In the genomic region with DNA sequence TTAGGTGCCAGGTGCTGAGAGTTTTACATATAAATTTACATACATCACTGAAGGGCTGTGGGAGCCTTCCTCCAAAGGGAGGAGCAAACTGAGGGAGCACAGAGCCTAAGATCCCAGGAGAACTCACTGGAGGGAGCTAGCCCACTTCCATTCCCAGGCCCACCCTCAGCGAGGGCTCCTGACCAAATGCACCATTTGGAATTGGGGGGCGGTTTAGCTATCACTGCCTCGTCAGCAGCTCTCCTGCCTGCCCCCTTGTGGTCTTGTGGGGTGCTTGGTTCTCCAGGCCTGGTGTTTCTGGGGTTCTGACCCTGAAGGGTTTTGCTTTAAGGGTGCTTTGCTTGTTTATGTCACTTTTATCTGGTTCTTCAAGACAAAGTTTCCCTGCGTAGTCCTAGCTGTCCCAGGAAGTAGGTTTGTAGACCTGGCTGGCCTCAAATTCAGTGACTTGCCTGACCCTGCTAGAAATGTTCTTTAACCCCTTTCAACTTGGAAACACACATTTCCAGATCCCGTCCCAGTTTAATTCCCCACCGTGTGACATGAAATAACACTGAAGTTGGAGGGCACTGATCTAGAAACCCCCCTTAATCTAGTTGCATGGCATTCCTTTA, we compare ENCODE assay signal across 8 mouse cellular contexts.
DNase-seq lines count a peak whose midpoint lies in the region; ATAC-seq lines count a peak whose summit lies in the region.

No protein-coding gene starts in this region.

- intact Hi-C loops in left cerebral cortex, postnatal 10 days (cut with DNase I), result no loop called here

- H3K36me3 ChIP-seq in forebrain, embryonic 10.5 days (replicated peaks), result peaks cover 12% of the 10 kb centered on the region
- no peaks in the 10 kb centered on the region for H3K36me3 ChIP-seq in forebrain, embryonic 14.5 days (ENCODE audit: control insufficient read depth, insufficient read depth, low read length)
- H3K36me3 ChIP-seq in midbrain, embryonic 14.5 days (ENCODE audit: control insufficient read depth, insufficient read depth, low read length), result no peaks in the 10 kb centered on the region
- peaks cover 15% of the 10 kb centered on the region for H3K36me3 ChIP-seq in midbrain, embryonic 10.5 days

- H3K9me3 ChIP-seq in forebrain, embryonic 10.5 days, result no peaks in the 10 kb centered on the region
- no peaks in the 10 kb centered on the region for H3K9me3 ChIP-seq in forebrain, embryonic 14.5 days (replicated peaks; ENCODE audit: control insufficient read depth, low read length)
- no peaks in the 10 kb centered on the region for H3K9me3 ChIP-seq in midbrain, embryonic 14.5 days (ENCODE audit: control insufficient read depth, low read length)
- H3K9me3 ChIP-seq in midbrain, embryonic 10.5 days (replicated peaks), result no peaks in the 10 kb centered on the region

- H3K9ac ChIP-seq in forebrain, embryonic 14.5 days (ENCODE audit: low read length), result no peak overlapping the region
- H3K9ac ChIP-seq in midbrain, embryonic 14.5 days (replicated peaks; ENCODE audit: low read length), result no peak overlapping the region

- no peak for DNase-seq in forebrain, embryonic 10.5 days (ENCODE audit: extremely low spot score, low spot score)
- DNase-seq in forebrain, embryonic 14.5 days (ENCODE audit: low spot score), result no peak
- peak; percentile 47 for DNase-seq in midbrain, embryonic 14.5 days
- DNase-seq in midbrain, embryonic 10.5 days (ENCODE audit: low spot score), result no peak
- peak; percentile 46 to 54 for DNase-seq in cerebellum, postnatal 36 days
- DNase-seq in retina, embryonic 14.5 days (ENCODE audit: low spot score), result peak; percentile 64
- DNase-seq in left cerebral cortex, postnatal 10 days (ENCODE audit: extremely low spot score in 1 of 2, low spot score in 2 of 2), result no peak
- no peak for DNase-seq in right cerebral cortex, adult 18-20 months

- no peak overlapping the region for H3K4me2 ChIP-seq in forebrain, embryonic 14.5 days (ENCODE audit: low read length)
- no peak overlapping the region for H3K4me2 ChIP-seq in midbrain, embryonic 14.5 days (ENCODE audit: low read length)

- 54% methylated on average over 6 of the region's 6 CpGs for whole genome bisulfite sequencing in forebrain, embryonic 10.5 days
- 54% methylated on average over 6 of the region's 6 CpGs for WGBS in forebrain, embryonic 14.5 days
- WGBS in midbrain, embryonic 14.5 days, result 54% methylated on average over 6 of the region's 6 CpGs
- 53% methylated on average over 6 of the region's 6 CpGs for WGBS in midbrain, embryonic 10.5 days

- no peak overlapping the region for H3K4me3 ChIP-seq in forebrain, embryonic 10.5 days
- H3K4me3 ChIP-seq in forebrain, embryonic 14.5 days (ENCODE audit: low read depth, low read length), result no peak overlapping the region
- no peak overlapping the region for H3K4me3 ChIP-seq in midbrain, embryonic 14.5 days (replicated peaks; ENCODE audit: low read depth, low read length)
- no peak overlapping the region for H3K4me3 ChIP-seq in midbrain, embryonic 10.5 days

- ATAC-seq in forebrain, embryonic 14.5 days, result no peak
- ATAC-seq in midbrain, embryonic 14.5 days (ENCODE audit: low FRiP score, low TSS enrichment), result no peak

- H3K27me3 ChIP-seq in forebrain, embryonic 10.5 days (ENCODE audit: poor library complexity, severe bottlenecking), result no peaks in the 10 kb centered on the region
- no peaks in the 10 kb centered on the region for H3K27me3 ChIP-seq in forebrain, embryonic 14.5 days (replicated peaks; ENCODE audit: control insufficient read depth, insufficient read depth, low read length)
- no peaks in the 10 kb centered on the region for H3K27me3 ChIP-seq in midbrain, embryonic 14.5 days (ENCODE audit: control insufficient read depth, insufficient read depth, low read length)
- H3K27me3 ChIP-seq in midbrain, embryonic 10.5 days (ENCODE audit: low read depth, poor library complexity, severe bottlenecking), result no peaks in the 10 kb centered on the region

- H3K27ac ChIP-seq in forebrain, embryonic 10.5 days, result peak overlapping the region; percentile 64
- H3K27ac ChIP-seq in forebrain, embryonic 14.5 days (ENCODE audit: low read depth, low read length), result no peak overlapping the region
- H3K27ac ChIP-seq in midbrain, embryonic 14.5 days (replicated peaks; ENCODE audit: low read depth, low read length), result no peak overlapping the region
- no peak overlapping the region for H3K27ac ChIP-seq in midbrain, embryonic 10.5 days (replicated peaks)

- H3K4me1 ChIP-seq in forebrain, embryonic 10.5 days, result peaks cover 76% of the 10 kb centered on the region
- no peaks in the 10 kb centered on the region for H3K4me1 ChIP-seq in forebrain, embryonic 14.5 days (ENCODE audit: control insufficient read depth, insufficient read depth, low read length)
- H3K4me1 ChIP-seq in midbrain, embryonic 14.5 days (ENCODE audit: control insufficient read depth, insufficient read depth, low read length), result peaks cover 20% of the 10 kb centered on the region
- H3K4me1 ChIP-seq in midbrain, embryonic 10.5 days, result peaks cover 62% of the 10 kb centered on the region

Comparison
In these comparisons a context has a peak if more than half of its experiments do, and no peak if none do; other contexts are left out.
1. DNase-seq: peak in midbrain, embryonic 14.5 days (single experiment), cerebellum, postnatal 36 days (2 of 2) and retina, embryonic 14.5 days (single experiment); none in forebrain, embryonic 10.5 days (single experiment), forebrain, embryonic 14.5 days (single experiment), midbrain, embryonic 10.5 days (single experiment), left cerebral cortex, postnatal 10 days (0 of 2) and right cerebral cortex, adult 18-20 months (single experiment).